Mouse (Mus musculus) gastrocnemius, adult 18-20 months (tissue): ENCODE results near the gene Kcnh6. TPM values are rescaled to one million over a fixed set of nuclear protein-coding genes. Genes with fewer than 3 reads are reported as not detected.
"Not testable (repeated sequence)": the region's sequence is repeated elsewhere in the genome, so short reads cannot be mapped to it uniquely, and the experiment has no call there.

Experiments
- DNase-seq: peaks from one replicate; pipeline ENCODE4 v3.0.0; 2021; ENCODE audit warnings: low spot score
- total RNA-seq, 2 experiments: library from RNA; stranded (reverse); gene quantifications; 2 replicates each; pipeline ENCODE4 v1.2.3; 2021

Kcnh6 gene
- total RNA-seq, 2 experiments from 2014 or later: not detected

GRCm38 (mm10) chr11:106013556-106014225 lies 5.8 kb downstream of the Kcnh6 start:
- no peak for DNase-seq

GRCm38 (mm10) chr11:106016440-106016839 lies 8.5 kb downstream of the Kcnh6 start:
- no peak for DNase-seq

- DNase-seq: no peak
Measured at GRCm38 (mm10) chr11:106020051-106020763, 12.3 kb downstream of the Kcnh6 start.

GRCm38 (mm10) chr11:106025774-106026173 lies 17.9 kb downstream of the Kcnh6 start:
- DNase-seq: no peak

GRCm38 (mm10) chr11:106026465-106027151 lies 18.7 kb downstream of the Kcnh6 start:
- DNase-seq: peak; percentile 54

- DNase-seq: no peak
Measured at GRCm38 (mm10) chr11:106027607-106028006, 19.7 kb downstream of the Kcnh6 start.

GRCm38 (mm10) chr11:106032074-106032473 lies 24.1 kb downstream of the Kcnh6 start:
- DNase-seq: not testable (repeated sequence)

GRCm38 (mm10) chr11:106033491-106033919 lies 25.6 kb downstream of the Kcnh6 start:
- DNase-seq: no peak

GRCm38 (mm10) chr11:106034986-106035385 lies 27.1 kb downstream of the Kcnh6 start:
- DNase-seq: no peak

- peak; percentile 98 for DNase-seq
Measured at GRCm38 (mm10) chr11:106036548-106037417, 28.9 kb downstream of the Kcnh6 start, which contains the start of gene Dcaf7. TSS of gene Dcaf7 (plus strand) at chr11:106036872.

- DNase-seq: no peak
Measured at GRCm38 (mm10) chr11:106037418-106037751, 29.5 kb downstream of the Kcnh6 start.

- DNase-seq: no peak
Measured at GRCm38 (mm10) chr11:106044349-106044748, 36.4 kb downstream of the Kcnh6 start.

- DNase-seq: no peak
Measured at GRCm38 (mm10) chr11:106045256-106045655, 37.3 kb downstream of the Kcnh6 start.

GRCm38 (mm10) chr11:106045780-106046179 lies 37.9 kb downstream of the Kcnh6 start:
- no peak for DNase-seq

GRCm38 (mm10) chr11:106046584-106046983 lies 38.7 kb downstream of the Kcnh6 start:
- DNase-seq: no peak

- no peak for DNase-seq
Measured at GRCm38 (mm10) chr11:106053921-106054320, 46.0 kb downstream of the Kcnh6 start.

GRCm38 (mm10) chr11:106054600-106054999 lies 46.7 kb downstream of the Kcnh6 start:
- no peak for DNase-seq

GRCm38 (mm10) chr11:106055341-106055740 lies 47.4 kb downstream of the Kcnh6 start:
- no peak for DNase-seq

- no peak for DNase-seq
Measured at GRCm38 (mm10) chr11:106056819-106057491, 49.0 kb downstream of the Kcnh6 start.

- DNase-seq: no peak
Measured at GRCm38 (mm10) chr11:106058020-106058419, 50.1 kb downstream of the Kcnh6 start.

- DNase-seq: no peak
Measured at GRCm38 (mm10) chr11:106060549-106060948, 52.6 kb downstream of the Kcnh6 start.
